Mouse (Mus musculus) olfactory bulb, adult 2 months (tissue): ENCODE measurements at regions not wholly inside any gene's neighbourhood (a gene's known extent, or its start where the extent isn't known, plus 50 kb on each side); places are given as distances from the start of the nearest gene placed in this dataset.
"Not testable (repeated sequence)": the region's sequence is repeated elsewhere in the genome, so short reads cannot be mapped to it uniquely, and the experiment has no call there.

ENCODE experiments used
- H3K27ac ChIP-seq: fragments of 200-500 bp; 2 replicates; pipeline ENCODE4 v1.5.1; 2012; ENCODE audit warnings: low read depth, low read length; ENCODE audit not compliant: insufficient read depth
- H3K4me1 ChIP-seq: fragments of 200-500 bp; 2 replicates; pipeline ENCODE4 v1.6.1; 2012; ENCODE audit warnings: low read length; ENCODE audit not compliant: control insufficient read depth, insufficient read depth
- H3K4me3 ChIP-seq: fragments of 200-500 bp; 2 replicates; pipeline ENCODE4 v1.5.1; 2012; ENCODE audit warnings: mild to moderate bottlenecking, low read depth, low read length, moderate library complexity; ENCODE audit not compliant: insufficient read depth
- CTCF ChIP-seq: fragments of 200-500 bp; IDR thresholded peaks from 2 replicates; pipeline ENCODE4 v1.5.1; 2012; ENCODE audit warnings: low read depth, mild to moderate bottlenecking, low read length, moderate library complexity; ENCODE audit not compliant: insufficient read depth
- POLR2A ChIP-seq: fragments of 200-500 bp; IDR thresholded peaks from 2 replicates; pipeline ENCODE4 v1.6.1; 2012; ENCODE audit warnings: mild to moderate bottlenecking, low read depth, low read length, moderate library complexity; ENCODE audit not compliant: insufficient read depth
- WGBS: fragments of 180-500 bp; shearing (Covaris S2); methylation state at CpG from one replicate; pipeline ENCODE4 v1.1.7; 2018; 5-methylcytosine and 5-hydroxymethylcytosine counted together

GRCm38 (mm10) chr9:88259627-88260026 is 67.4 kb upstream of the Nt5e start:
- Histone ChIP-seq H3K4me1 (no peaks in the 10 kb centered on the region), H3K4me3 (no peak overlapping the region), H3K27ac (no peak overlapping the region)
- WGBS, result 80% methylated on average over 4 of the region's 4 CpGs
- TF ChIP-seq CTCF, result no peak
- TF ChIP-seq POLR2A, result no peak

GRCm38 (mm10) chr9:88260072-88260635 is 66.8 kb upstream of the Nt5e start:
- 86% methylated on average over 2 of the region's 2 CpGs for WGBS
- no peak overlapping the region for H3K4me3 ChIP-seq
- H3K27ac ChIP-seq, result no peak overlapping the region

GRCm38 (mm10) chr9:88262461-88262860 is 64.5 kb upstream of the Nt5e start:
- no peak overlapping the region for H3K27ac ChIP-seq
- TF ChIP-seq CTCF (no peak), POLR2A (no peak)
- H3K4me1 ChIP-seq, result no peaks in the 10 kb centered on the region
- no peak overlapping the region for H3K4me3 ChIP-seq
- WGBS, result 92% methylated on average over 3 of the region's 3 CpGs

More at GRCm38 (mm10) chr9:88260072-88260635, 66.8 kb upstream of the Nt5e start:
- H3K4me1 ChIP-seq, result no peaks in the 10 kb centered on the region
- TF ChIP-seq CTCF (no peak), POLR2A (no peak)

- H3K4me3 ChIP-seq, H3K27ac ChIP-seq, H3K4me1 ChIP-seq: not testable (repeated sequence)
- WGBS, result 72% methylated on average over 1 of the region's 1 CpGs
Measured at GRCm38 (mm10) chr9:88266346-88266745, 60.7 kb upstream of the Nt5e start.

GRCm38 (mm10) chr9:88268811-88269210 is 58.2 kb upstream of the Nt5e start:
- Histone ChIP-seq H3K27ac (no peak overlapping the region), H3K4me1 (no peaks in the 10 kb centered on the region), H3K4me3 (no peak overlapping the region)
- WGBS, result 66% methylated on average over 2 of the region's 2 CpGs
- no peak for TF ChIP-seq POLR2A
- TF ChIP-seq CTCF, result no peak

- no peak for TF ChIP-seq POLR2A
- TF ChIP-seq CTCF, result no peak
- 89% methylated on average over 5 of the region's 5 CpGs for WGBS
- H3K4me1 ChIP-seq, result no peaks in the 10 kb centered on the region
- H3K4me3 ChIP-seq, result no peak overlapping the region
- no peak overlapping the region for H3K27ac ChIP-seq
Measured at GRCm38 (mm10) chr9:88269216-88269615, 57.8 kb upstream of the Nt5e start.

GRCm38 (mm10) chr9:88270836-88271235 is 56.2 kb upstream of the Nt5e start:
- Histone ChIP-seq H3K27ac (no peak overlapping the region), H3K4me1 (no peaks in the 10 kb centered on the region), H3K4me3 (no peak overlapping the region)
- 100% methylated on average over 1 of the region's 1 CpGs for WGBS
- TF ChIP-seq POLR2A (no peak), CTCF (no peak)

- H3K4me1 ChIP-seq, result no peaks in the 10 kb centered on the region
- TF ChIP-seq CTCF (no peak), POLR2A (no peak)
- H3K27ac ChIP-seq, result no peak overlapping the region
- 81% methylated on average over 4 of the region's 4 CpGs for WGBS
- no peak overlapping the region for H3K4me3 ChIP-seq
Measured at GRCm38 (mm10) chr9:88273304-88273703, 53.7 kb upstream of the Nt5e start.

- TF ChIP-seq POLR2A, result no peak
- TF ChIP-seq CTCF, result no peak
- H3K4me3 ChIP-seq, result no peak overlapping the region
- H3K27ac ChIP-seq, result no peak overlapping the region
- no peaks in the 10 kb centered on the region for H3K4me1 ChIP-seq
Measured at GRCm38 (mm10) chr9:88274040-88274439, 53.0 kb upstream of the Nt5e start.

GRCm38 (mm10) chr9:88274681-88275336 is 52.2 kb upstream of the Nt5e start:
- H3K4me3 ChIP-seq, result no peak overlapping the region
- WGBS, result 82% methylated on average over 3 of the region's 3 CpGs
- no peaks in the 10 kb centered on the region for H3K4me1 ChIP-seq
- TF ChIP-seq CTCF, result no peak
- no peak for TF ChIP-seq POLR2A
- no peak overlapping the region for H3K27ac ChIP-seq

- Histone ChIP-seq H3K27ac (no peak overlapping the region), H3K4me1 (no peaks in the 10 kb centered on the region), H3K4me3 (no peak overlapping the region)
- no peak for TF ChIP-seq POLR2A
- no peak for TF ChIP-seq CTCF
- 76% methylated on average over 3 of the region's 3 CpGs for WGBS
Measured at GRCm38 (mm10) chr9:88276023-88276568, 50.9 kb upstream of the Nt5e start.
